Mouse (Mus musculus) limb, embryonic 10.5 days (tissue): Measurements from ENCODE around the gene Asb7. TPM values are rescaled to one million over a fixed set of nuclear protein-coding genes. Genes with fewer than 3 reads are reported as not detected.

Source experiments
- DNase-seq: peaks from one replicate; pipeline ENCODE4 v3.0.0-alpha.2; 2017; ENCODE audit warnings: low spot score
- H3K27ac ChIP-seq: fragments of 300-500 bp; sonication (generic); 2 replicates; pipeline ENCODE4 v1.5.1; 2016; ENCODE audit warnings: mild to moderate bottlenecking
- H3K27me3 ChIP-seq: fragments of 300-500 bp; sonication (generic); 2 replicates; pipeline ENCODE4 v1.6.1; 2016; ENCODE audit warnings: low read depth, mild to moderate bottlenecking; ENCODE audit not compliant: poor library complexity, severe bottlenecking
- H3K36me3 ChIP-seq: fragments of 300-500 bp; sonication (generic); 2 replicates; pipeline ENCODE4 v1.6.1; 2016; ENCODE audit warnings: mild to moderate bottlenecking, moderate library complexity
- H3K4me1 ChIP-seq: fragments of 300-500 bp; sonication (generic); 2 replicates; pipeline ENCODE4 v1.6.1; 2016
- H3K4me3 ChIP-seq: fragments of 300-500 bp; sonication (generic); 2 replicates; pipeline ENCODE4 v1.5.1; 2016; ENCODE audit warnings: mild to moderate bottlenecking, moderate library complexity
- H3K9me3 ChIP-seq: fragments of 300-500 bp; sonication (generic); replicated peaks from 2 replicates; pipeline ENCODE4 v1.6.1; 2016; ENCODE audit warnings: mild to moderate bottlenecking
- WGBS: fragments of 180-500 bp; shearing (Covaris S2); methylation state at CpG from one replicate; pipeline ENCODE4 v1.1.7; 2016; 5-methylcytosine and 5-hydroxymethylcytosine counted together
- polyA plus RNA-seq: library from polyadenylated mRNA; unstranded; fragments of >200 nt; fragmentation: Nextera tagmentation; extraction: Ambion mirVana; gene quantifications from 2 replicates; pipeline ENCODE4 v1.2.1, GENCODE M21; 2016

Gene Asb7
- polyA plus RNA-seq, 1 experiment from 2014 or later, result 20.3 TPM

- Histone ChIP-seq H3K9me3 (no peaks in the 10 kb centered on the region), H3K36me3 (peaks cover 16% of the 10 kb centered on the region), H3K4me1 (peaks cover 13% of the 10 kb centered on the region), H3K27ac (peak within 1 kb of the TSS; percentile 90), H3K4me3 (peak within 1 kb of the TSS; percentile 89), H3K27me3 (no peaks in the 10 kb centered on the region)
- DNase-seq, result peak; percentile 99
- WGBS, result under 1% methylated on average over 52 of the region's 52 CpGs
These were observed 394 bp upstream of the Asb7 start, which contains the start of gene Lins1 for GRCm38 (mm10) chr7:66689620-66690360. TSS of gene Lins1 (plus strand) at chr7:66689889.

- WGBS, result 1% methylated on average over 5 of the region's 5 CpGs
- Histone ChIP-seq H3K36me3 (peaks cover 20% of the 10 kb centered on the region), H3K27me3 (no peaks in the 10 kb centered on the region), H3K4me1 (peaks cover 13% of the 10 kb centered on the region), H3K4me3 (peak overlapping the region; percentile 89), H3K27ac (peak overlapping the region; percentile 89), H3K9me3 (no peaks in the 10 kb centered on the region)
- DNase-seq, result no peak
These were observed 675 bp downstream of the Asb7 start for GRCm38 (mm10) chr7:66688721-66689120.

GRCm38 (mm10) chr7:66682119-66682863 is 7.1 kb downstream of the Asb7 start:
- 91% methylated on average over 5 of the region's 5 CpGs for WGBS
- no peaks in the 10 kb centered on the region for H3K4me1 ChIP-seq
- H3K27ac ChIP-seq, result no peak overlapping the region
- H3K27me3 ChIP-seq, result no peaks in the 10 kb centered on the region
- H3K9me3 ChIP-seq, result no peaks in the 10 kb centered on the region
- H3K36me3 ChIP-seq, result peaks cover 81% of the 10 kb centered on the region
- DNase-seq, result no peak
- no peak overlapping the region for H3K4me3 ChIP-seq

GRCm38 (mm10) chr7:66675800-66676199 is 13.6 kb downstream of the Asb7 start:
- H3K27me3 ChIP-seq, result no peaks in the 10 kb centered on the region
- no peak overlapping the region for H3K27ac ChIP-seq
- H3K36me3 ChIP-seq, result peaks cover 99% of the 10 kb centered on the region
- no peak overlapping the region for H3K4me3 ChIP-seq
- DNase-seq, result no peak
- no peaks in the 10 kb centered on the region for H3K9me3 ChIP-seq
- no peaks in the 10 kb centered on the region for H3K4me1 ChIP-seq
- 96% methylated on average over 2 of the region's 2 CpGs for WGBS

- Histone ChIP-seq H3K27me3 (no peaks in the 10 kb centered on the region), H3K4me3 (no peak overlapping the region), H3K36me3 (peaks cover 47% of the 10 kb centered on the region), H3K9me3 (no peaks in the 10 kb centered on the region), H3K27ac (no peak overlapping the region), H3K4me1 (no peaks in the 10 kb centered on the region)
- no peak for DNase-seq
These were observed 22.3 kb downstream of the Asb7 start for GRCm38 (mm10) chr7:66667064-66667463.

- 87% methylated on average over 3 of the region's 3 CpGs for WGBS
- H3K27ac ChIP-seq, result no peak overlapping the region
- DNase-seq, result no peak
- H3K36me3 ChIP-seq, result peaks cover 39% of the 10 kb centered on the region
- no peak overlapping the region for H3K4me3 ChIP-seq
- no peaks in the 10 kb centered on the region for H3K27me3 ChIP-seq
- no peaks in the 10 kb centered on the region for H3K9me3 ChIP-seq
- H3K4me1 ChIP-seq, result no peaks in the 10 kb centered on the region
These were observed 25.8 kb downstream of the Asb7 start for GRCm38 (mm10) chr7:66663548-66663947.

- DNase-seq, result peak; percentile 80
- no peaks in the 10 kb centered on the region for H3K4me1 ChIP-seq
- H3K36me3 ChIP-seq, result peaks cover 50% of the 10 kb centered on the region
- no peaks in the 10 kb centered on the region for H3K27me3 ChIP-seq
- H3K27ac ChIP-seq, result no peak overlapping the region
- 37% methylated on average over 8 of the region's 8 CpGs for WGBS
- no peaks in the 10 kb centered on the region for H3K9me3 ChIP-seq
- no peak overlapping the region for H3K4me3 ChIP-seq
These were observed 27.8 kb downstream of the Asb7 start for GRCm38 (mm10) chr7:66661572-66661971.

GRCm38 (mm10) chr7:66660972-66661371 is 28.4 kb downstream of the Asb7 start:
- no peaks in the 10 kb centered on the region for H3K27me3 ChIP-seq
- no peaks in the 10 kb centered on the region for H3K4me1 ChIP-seq
- WGBS, result 84% methylated on average over 8 of the region's 8 CpGs
- H3K9me3 ChIP-seq, result no peaks in the 10 kb centered on the region
- no peak overlapping the region for H3K27ac ChIP-seq
- no peak for DNase-seq
- no peak overlapping the region for H3K4me3 ChIP-seq
- peaks cover 51% of the 10 kb centered on the region for H3K36me3 ChIP-seq

GRCm38 (mm10) chr7:66660291-66660690 is 29.1 kb downstream of the Asb7 start:
- Histone ChIP-seq H3K27me3 (no peaks in the 10 kb centered on the region), H3K4me1 (no peaks in the 10 kb centered on the region), H3K4me3 (no peak overlapping the region), H3K9me3 (no peaks in the 10 kb centered on the region), H3K27ac (no peak overlapping the region), H3K36me3 (peaks cover 58% of the 10 kb centered on the region)
- DNase-seq, result no peak
- 89% methylated on average over 7 of the region's 7 CpGs for WGBS

GRCm38 (mm10) chr7:66655471-66655870 is 33.9 kb downstream of the Asb7 start:
- Histone ChIP-seq H3K36me3 (peaks cover 91% of the 10 kb centered on the region), H3K27ac (no peak overlapping the region), H3K9me3 (no peaks in the 10 kb centered on the region), H3K4me3 (no peak overlapping the region), H3K4me1 (peaks cover 7% of the 10 kb centered on the region; the same call in 1 of the 2 replicates), H3K27me3 (no peaks in the 10 kb centered on the region)
- DNase-seq, result no peak
- 94% methylated on average over 9 of the region's 9 CpGs for WGBS

- peaks cover 82% of the 10 kb centered on the region for H3K36me3 ChIP-seq
- H3K4me1 ChIP-seq, result peaks cover 7% of the 10 kb centered on the region; the same call in 1 of the 2 replicates
- no peaks in the 10 kb centered on the region for H3K9me3 ChIP-seq
- H3K4me3 ChIP-seq, result no peak overlapping the region
- 92% methylated on average over 9 of the region's 9 CpGs for WGBS
- no peak overlapping the region for H3K27ac ChIP-seq
- DNase-seq, result no peak
- H3K27me3 ChIP-seq, result no peaks in the 10 kb centered on the region
These were observed 35.8 kb downstream of the Asb7 start for GRCm38 (mm10) chr7:66653596-66653995.

GRCm38 (mm10) chr7:66652216-66652615 is 37.2 kb downstream of the Asb7 start:
- no peak overlapping the region for H3K27ac ChIP-seq
- 86% methylated on average over 4 of the region's 4 CpGs for WGBS
- no peak for DNase-seq
- H3K4me3 ChIP-seq, result no peak overlapping the region
- peaks cover 80% of the 10 kb centered on the region for H3K36me3 ChIP-seq
- H3K27me3 ChIP-seq, result no peaks in the 10 kb centered on the region
- no peaks in the 10 kb centered on the region for H3K9me3 ChIP-seq
- peaks cover 7% of the 10 kb centered on the region; the same call in 1 of the 2 replicates for H3K4me1 ChIP-seq

GRCm38 (mm10) chr7:66650883-66651282 is 38.5 kb downstream of the Asb7 start:
- Histone ChIP-seq H3K27me3 (no peaks in the 10 kb centered on the region), H3K4me3 (no peak overlapping the region), H3K4me1 (peaks cover 7% of the 10 kb centered on the region; the same call in 1 of the 2 replicates), H3K36me3 (peaks cover 79% of the 10 kb centered on the region), H3K27ac (no peak overlapping the region), H3K9me3 (no peaks in the 10 kb centered on the region)
- 83% methylated on average over 5 of the region's 5 CpGs for WGBS
- no peak for DNase-seq
